Mouse (Mus musculus) layer of hippocampus, adult 8-10 months (tissue): ENCODE data around the gene Ptpn14. TPM values are rescaled to one million over a fixed set of nuclear protein-coding genes. Genes with fewer than 3 reads are reported as not detected.
A peak's percentile ranks its signal among the peaks of the same experiment; 100 is the strongest.

Source experiments
- DNase-seq, 2 experiments: peaks; one replicate each; pipeline ENCODE4 v3.0.0; 2022; ENCODE audit warnings: low spot score in 2 of 2
- total RNA-seq, 4 experiments: library from RNA; stranded (reverse); gene quantifications; 2 replicates each; pipeline ENCODE4 v1.2.4; 2022

The Ptpn14 gene
- total RNA-seq, 4 experiments from 2014 or later: 11.1 to 16.1 (median 12.3) TPM

GRCm38 (mm10) chr1:189808015-189808414, 79.9 kb downstream of the Ptpn14 start:
- no peak for DNase-seq

- DNase-seq: no peak
Observed at GRCm38 (mm10) chr1:189808453-189808852, 80.4 kb downstream of the Ptpn14 start.

GRCm38 (mm10) chr1:189811778-189812177, 83.7 kb downstream of the Ptpn14 start:
- no peak for DNase-seq

GRCm38 (mm10) chr1:189814385-189814784, 86.3 kb downstream of the Ptpn14 start:
- no peak for DNase-seq

- no peak for DNase-seq
Observed at GRCm38 (mm10) chr1:189817089-189817488, 89.0 kb downstream of the Ptpn14 start.

DNA sequence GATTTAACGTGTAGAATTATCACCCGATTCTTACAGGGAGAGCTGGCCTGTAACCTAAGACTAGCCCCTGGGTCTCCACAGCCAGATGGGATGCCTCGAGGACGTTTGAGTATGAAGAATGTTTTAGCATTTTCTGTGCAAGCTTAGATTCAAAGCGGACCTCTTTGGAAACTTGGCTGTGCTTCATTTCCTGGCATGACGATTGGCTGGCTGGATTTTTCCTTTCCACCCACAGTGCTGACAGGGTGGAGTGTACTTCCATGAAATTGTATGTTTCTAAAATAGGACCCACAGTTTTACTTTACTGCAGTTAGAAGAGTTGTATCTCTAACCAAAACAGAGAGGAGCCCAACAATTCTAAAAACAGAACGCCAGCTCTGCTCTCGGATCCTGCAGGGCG, 89.7 kb downstream of the Ptpn14 start:
- peak; percentile 38 to 59 for DNase-seq

DNA sequence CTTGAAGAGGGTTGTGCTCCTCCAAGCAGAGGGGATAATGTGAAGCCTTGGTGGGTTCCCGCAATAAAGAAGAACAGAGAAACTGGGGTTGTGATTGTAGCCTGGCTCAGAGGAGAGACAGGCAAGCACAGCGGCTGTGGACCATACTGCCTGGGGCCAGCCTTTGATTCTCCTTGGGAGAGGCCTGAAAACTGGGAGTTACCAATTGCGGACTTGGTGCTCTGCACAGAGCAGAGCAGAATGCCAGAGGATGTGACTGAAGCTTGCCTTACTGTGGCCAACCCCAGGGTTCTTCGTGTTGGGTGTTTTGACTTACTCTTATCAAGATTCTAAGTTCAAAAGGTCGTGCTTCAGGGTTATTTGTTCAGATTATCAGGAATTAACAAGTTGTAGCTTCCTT, 92.0 kb downstream of the Ptpn14 start:
- no peak for DNase-seq

DNA sequence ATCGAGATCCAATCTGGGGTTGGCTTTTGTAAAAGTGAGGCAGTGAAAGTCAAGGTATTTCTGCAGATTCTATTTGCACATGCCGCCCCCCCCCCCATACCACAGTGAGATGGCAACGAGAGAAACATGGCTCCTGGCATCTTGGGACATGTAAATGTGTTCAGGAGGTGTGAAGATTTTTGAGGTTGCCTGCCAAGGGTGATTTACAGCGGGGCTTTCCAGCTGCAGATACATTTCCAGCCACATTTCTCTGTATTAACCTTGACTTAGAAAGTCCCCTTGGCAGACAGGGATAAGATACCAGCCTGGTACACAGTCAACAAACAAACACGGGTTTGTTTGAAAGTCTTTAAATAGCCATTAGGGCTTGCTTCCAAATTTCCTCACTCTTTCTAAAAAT, 96.4 kb downstream of the Ptpn14 start:
- DNase-seq: no peak

- DNase-seq: no peak
Observed at GRCm38 (mm10) chr1:189830391-189830790, 102.3 kb downstream of the Ptpn14 start.

DNA sequence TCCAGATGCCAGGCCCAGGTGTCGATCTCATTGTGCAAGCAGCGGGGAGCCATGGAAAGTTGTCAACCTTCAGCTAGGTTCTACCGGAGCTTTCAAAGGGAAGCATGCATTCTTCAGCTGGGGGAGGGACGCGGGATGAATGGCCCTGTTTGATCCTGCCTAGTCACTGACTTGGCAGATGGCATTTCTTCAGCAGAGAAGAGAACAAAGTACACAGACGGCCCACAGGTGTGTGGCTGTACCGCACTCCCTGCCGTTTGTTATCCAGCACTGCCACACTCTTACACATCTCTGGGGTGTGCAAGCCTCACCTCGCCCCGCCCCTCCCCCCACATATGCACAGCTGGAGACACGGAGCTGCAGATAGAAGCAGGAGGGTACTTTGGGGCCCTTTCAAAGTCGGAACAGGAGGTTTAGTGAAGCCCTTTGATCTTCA, 102.7 kb downstream of the Ptpn14 start:
- no peak for DNase-seq

DNA sequence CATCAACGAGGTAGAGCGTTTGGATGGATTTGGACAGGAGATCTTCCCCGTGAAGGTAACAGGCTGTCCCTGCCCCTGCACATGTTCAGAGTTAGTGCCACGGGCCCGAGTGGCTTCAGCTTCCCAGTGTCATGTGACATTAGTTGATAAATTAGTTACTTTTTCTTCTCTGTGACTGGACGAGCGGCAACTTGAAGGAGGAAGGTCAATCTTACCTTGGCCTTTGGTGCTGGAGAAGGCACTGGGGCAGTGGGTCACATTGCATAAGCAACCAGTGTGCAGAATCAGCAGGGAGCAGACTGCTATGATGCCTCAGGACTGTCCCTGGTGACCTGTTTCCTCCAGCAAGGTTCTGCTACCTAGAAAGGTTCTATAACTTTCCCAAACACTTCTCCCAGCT, 105.3 kb downstream of the Ptpn14 start:
- DNase-seq: no peak

DNA sequence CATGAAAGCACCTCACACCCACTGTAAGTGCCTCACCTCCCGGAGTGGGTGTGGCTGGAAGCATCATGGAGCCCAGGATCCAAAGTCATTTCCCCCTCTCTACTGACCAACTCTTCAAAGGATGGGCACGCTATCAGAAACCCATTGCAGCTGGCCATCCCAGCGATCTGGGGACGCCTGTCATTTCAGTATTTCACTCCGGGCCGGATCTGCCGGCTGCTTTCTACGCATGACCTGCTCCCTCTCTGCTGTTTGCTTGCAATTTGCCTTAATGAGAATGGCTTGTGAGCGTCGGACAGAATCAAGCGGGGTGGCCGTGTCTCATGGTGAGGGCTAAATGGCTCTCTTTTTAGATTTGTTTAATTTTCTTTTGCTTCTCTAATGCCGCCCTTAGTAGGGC, 106.1 kb downstream of the Ptpn14 start:
- DNase-seq: no peak

- no peak for DNase-seq
Observed at GRCm38 (mm10) chr1:189846319-189846718, 118.3 kb downstream of the Ptpn14 start.

DNA sequence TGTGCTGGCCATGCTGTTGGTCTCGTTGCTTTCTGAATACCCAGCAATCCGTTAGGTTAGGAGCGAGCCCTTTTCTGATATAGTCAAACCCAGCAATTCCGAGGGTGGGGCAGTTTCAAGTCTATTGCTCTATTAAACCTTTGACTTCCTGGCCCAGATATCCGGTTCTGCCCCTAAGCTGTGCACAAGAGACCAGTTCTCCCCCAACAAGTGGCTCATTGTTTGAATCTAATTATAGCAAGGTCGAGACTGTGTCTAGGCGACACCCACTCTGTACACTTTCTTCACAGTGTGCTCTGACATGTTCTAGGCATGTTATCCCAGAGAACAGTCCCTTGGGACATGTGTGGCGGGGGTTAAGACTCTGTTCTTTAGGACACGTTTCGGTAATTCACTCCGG, 121.5 kb downstream of the Ptpn14 start:
- no peak for DNase-seq

DNA sequence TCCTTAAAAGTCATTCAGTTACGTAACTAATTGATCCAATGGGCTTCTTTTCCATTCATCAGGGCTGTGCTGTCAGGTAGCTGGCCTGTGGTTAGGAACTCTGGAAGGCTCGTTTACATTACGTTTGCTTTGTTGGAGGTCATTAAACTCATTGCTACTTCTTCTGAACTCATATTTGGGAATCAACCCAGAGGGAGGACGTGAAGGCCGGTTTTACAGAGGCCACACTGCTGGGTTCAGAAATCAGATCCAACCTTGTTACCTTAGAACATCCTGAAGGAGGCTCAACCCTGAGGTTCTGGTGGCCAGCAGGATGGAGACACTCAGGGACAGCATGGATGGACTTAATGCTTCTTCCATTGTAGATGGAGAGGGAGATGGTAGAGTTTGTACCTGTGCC, 124.0 kb downstream of the Ptpn14 start:
- DNase-seq: no peak

DNA sequence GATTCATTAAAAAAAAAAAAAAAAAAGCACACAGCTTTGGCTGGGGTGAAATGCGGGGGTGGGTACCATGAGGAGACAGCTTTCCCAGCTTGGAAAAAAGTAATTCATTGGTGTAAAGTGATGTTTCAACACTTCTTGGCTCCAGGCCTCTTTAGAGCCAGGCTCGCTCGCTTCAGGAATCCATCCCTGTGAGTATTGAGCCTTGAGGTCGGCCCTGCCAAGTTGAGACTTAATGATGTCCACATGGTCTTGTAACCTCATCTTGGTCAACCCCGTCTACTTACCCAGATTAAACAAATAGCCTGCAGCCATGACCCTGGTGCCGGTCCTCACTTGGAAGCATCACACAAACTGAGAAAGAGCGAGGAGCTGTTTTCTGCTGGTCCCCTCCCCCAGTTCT, 124.4 kb downstream of the Ptpn14 start:
- DNase-seq: no peak

- no peak for DNase-seq
Observed at GRCm38 (mm10) chr1:189854646-189855045, 126.6 kb downstream of the Ptpn14 start.

DNA sequence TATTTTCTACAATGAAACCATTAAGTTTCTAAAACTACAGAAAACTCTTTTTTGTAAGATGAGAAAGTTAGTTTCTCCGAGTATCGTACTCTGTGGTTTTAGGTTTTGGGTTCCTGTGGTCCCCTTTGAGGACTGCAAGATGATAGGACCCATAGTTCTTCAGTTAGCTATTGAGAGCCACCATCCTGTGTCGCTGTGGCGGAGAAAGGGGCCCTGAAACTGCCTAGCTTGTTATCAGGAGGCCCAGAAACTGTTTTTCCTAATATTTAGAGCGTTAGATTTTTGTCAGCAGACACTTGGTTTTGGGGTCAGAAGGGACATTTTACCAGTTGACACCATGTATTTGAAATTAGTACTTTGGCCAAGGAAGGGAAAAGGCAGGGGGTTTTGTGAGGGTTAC, 127.7 kb downstream of the Ptpn14 start:
- no peak for DNase-seq

DNA sequence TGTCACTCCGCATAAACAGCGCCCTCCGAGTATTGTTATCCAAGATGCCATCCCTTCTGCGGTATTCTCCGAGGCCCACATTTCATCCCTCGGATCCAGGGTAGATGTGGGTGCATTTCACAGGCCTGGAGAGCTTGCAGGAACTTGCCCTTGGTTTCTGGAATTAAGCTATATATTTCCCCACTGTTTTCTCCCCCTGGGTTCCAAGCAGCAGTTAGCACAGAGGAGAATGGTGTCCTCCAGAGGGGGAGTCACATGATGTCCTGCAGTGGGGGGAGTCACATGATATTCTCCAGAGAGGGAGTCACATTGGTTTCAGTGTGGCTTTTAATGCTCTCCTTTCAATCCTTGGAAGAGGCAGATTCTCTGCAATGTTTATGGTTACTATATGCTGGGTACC, 130.3 kb downstream of the Ptpn14 start:
- DNase-seq: no peak

DNA sequence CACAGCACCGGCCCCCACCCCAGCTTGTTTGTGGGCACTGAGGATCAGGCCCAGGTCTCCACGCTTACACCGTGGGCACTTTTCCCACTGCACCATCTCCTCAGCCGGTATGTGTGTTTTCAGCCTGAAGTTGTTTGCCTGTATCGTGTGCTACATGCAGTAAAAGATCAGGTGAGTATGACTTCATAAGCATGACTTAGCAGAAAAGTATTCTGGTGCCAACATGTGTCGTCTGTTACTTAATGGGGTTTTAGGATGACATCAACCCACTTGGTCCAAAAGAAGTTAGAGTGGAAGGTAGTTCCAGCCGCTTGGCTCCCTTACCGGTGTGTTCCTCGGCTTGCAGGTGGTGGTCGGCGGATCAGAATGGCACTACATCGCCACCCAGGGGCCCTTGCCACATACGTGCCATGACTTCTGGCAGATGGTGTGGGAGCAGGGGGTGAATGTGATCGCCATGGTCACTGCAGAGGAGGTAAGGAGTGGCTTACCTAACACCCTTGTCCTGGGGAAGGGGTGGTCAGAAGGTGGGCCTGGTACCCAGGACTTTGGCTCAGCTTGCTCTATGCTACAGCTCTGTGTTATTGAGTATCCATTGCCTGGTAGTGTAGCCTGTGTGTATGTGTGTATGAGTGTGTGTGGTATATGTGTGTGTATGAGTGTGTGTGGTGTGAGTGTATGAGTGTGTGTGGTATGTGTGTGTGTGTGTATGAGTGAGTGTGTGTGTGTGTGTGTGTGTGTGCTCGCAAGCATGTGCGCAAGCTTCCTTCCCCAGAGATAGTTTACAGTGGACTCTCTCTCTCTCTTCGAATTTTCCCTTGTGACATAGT, 132.3 kb downstream of the Ptpn14 start:
- no peak for DNase-seq

GRCm38 (mm10) chr1:189860942-189861315, 132.9 kb downstream of the Ptpn14 start:
- no peak for DNase-seq

DNA sequence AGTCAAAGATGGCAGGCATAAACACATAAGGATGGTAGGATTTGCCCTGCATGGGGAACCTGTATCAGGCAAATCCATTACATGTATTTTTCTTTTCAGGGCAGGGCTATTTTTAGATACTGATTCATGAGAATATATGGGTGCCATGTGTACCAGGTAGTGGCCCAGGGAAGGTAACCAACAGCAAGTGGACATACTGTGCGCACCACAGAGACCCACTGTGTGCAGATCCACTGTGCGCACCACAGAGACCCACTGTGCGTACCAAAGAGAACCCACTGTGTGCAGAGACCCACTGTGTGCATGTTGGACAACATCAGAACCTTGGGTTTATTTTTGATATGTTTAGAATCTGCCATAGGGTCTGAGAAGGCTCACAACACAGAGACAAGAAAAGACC, 135.7 kb downstream of the Ptpn14 start:
- no peak for DNase-seq

- no peak for DNase-seq
Observed at GRCm38 (mm10) chr1:189864301-189864700, 136.2 kb downstream of the Ptpn14 start.
